Mouse (Mus musculus): ENCODE results near the gene Gsc.

Gsc gene

GRCm38 (mm10) chr12:104472601-104473424 is at the start of gene Gsc:
Gsc (minus strand) TSS chr12:104473330.
- DNase-seq (ENCODE audit: low spot score in 2 of 2) = no peak

- no peak for DNase-seq (ENCODE audit: low spot score in 2 of 2)
Measured at GRCm38 (mm10) chr12:104519721-104520120, 46.6 kb upstream of the Gsc start.

GRCm38 (mm10) chr12:104507911-104508310 is 34.8 kb upstream of the Gsc start:
- DNase-seq (ENCODE audit: low spot score in 2 of 2) = no peak

- no peak for DNase-seq (ENCODE audit: low spot score in 2 of 2)
Measured at GRCm38 (mm10) chr12:104492009-104492408, 18.9 kb upstream of the Gsc start.

- DNase-seq (ENCODE audit: low spot score in 2 of 2) = no peak
Measured at GRCm38 (mm10) chr12:104486205-104486604, 13.1 kb upstream of the Gsc start.

GRCm38 (mm10) chr12:104485161-104485560 is 12.0 kb upstream of the Gsc start:
- DNase-seq (ENCODE audit: low spot score in 2 of 2) = no peak

GRCm38 (mm10) chr12:104481007-104481406 is 7.9 kb upstream of the Gsc start:
- no peak for DNase-seq (ENCODE audit: low spot score in 2 of 2)

- DNase-seq (ENCODE audit: low spot score in 2 of 2) = no peak
Measured at GRCm38 (mm10) chr12:104478193-104478592, 5.1 kb upstream of the Gsc start.

GRCm38 (mm10) chr12:104477501-104477900 is 4.4 kb upstream of the Gsc start:
- DNase-seq (ENCODE audit: low spot score in 2 of 2) = no peak

- no peak for DNase-seq (ENCODE audit: low spot score in 2 of 2)
Measured at GRCm38 (mm10) chr12:104477066-104477465, 3.9 kb upstream of the Gsc start.

- no peak for DNase-seq (ENCODE audit: low spot score in 2 of 2)
Measured at GRCm38 (mm10) chr12:104475946-104476345, 2.8 kb upstream of the Gsc start.

GRCm38 (mm10) chr12:104474881-104475740 is 2.0 kb upstream of the Gsc start:
- DNase-seq (ENCODE audit: low spot score in 2 of 2) = no peak

GRCm38 (mm10) chr12:104474191-104474871 is 1.2 kb upstream of the Gsc start:
- no peak for DNase-seq (ENCODE audit: low spot score in 2 of 2)

- no peak for DNase-seq (ENCODE audit: low spot score in 2 of 2)
Measured at GRCm38 (mm10) chr12:104473492-104473891, 362 bp upstream of the Gsc start.

- no peak for DNase-seq (ENCODE audit: low spot score in 2 of 2)
Measured at GRCm38 (mm10) chr12:104472218-104472525, 958 bp downstream of the Gsc start.

GRCm38 (mm10) chr12:104471351-104472217 is 1.5 kb downstream of the Gsc start:
- no peak for DNase-seq (ENCODE audit: low spot score in 2 of 2)

GRCm38 (mm10) chr12:104470646-104471045 is 2.5 kb downstream of the Gsc start:
- no peak for DNase-seq (ENCODE audit: low spot score in 2 of 2)

- no peak for DNase-seq (ENCODE audit: low spot score in 2 of 2)
Measured at GRCm38 (mm10) chr12:104468783-104469182, 4.3 kb downstream of the Gsc start.

GRCm38 (mm10) chr12:104467372-104467771 is 5.8 kb downstream of the Gsc start:
- DNase-seq (ENCODE audit: low spot score in 2 of 2) = no peak

- DNase-seq (ENCODE audit: low spot score in 2 of 2) = no peak
Measured at GRCm38 (mm10) chr12:104466930-104467329, 6.2 kb downstream of the Gsc start.

GRCm38 (mm10) chr12:104461372-104461771 is 11.8 kb downstream of the Gsc start:
- no peak for DNase-seq (ENCODE audit: low spot score in 2 of 2)
